Mouse (Mus musculus) MEL (cell line): ENCODE results near the gene Fndc3a. TPM values are rescaled to one million over a fixed set of nuclear protein-coding genes. Genes with fewer than 3 reads are reported as not detected.

Source experiments
- DNase-seq: peaks from one replicate; pipeline ENCODE4 v3.0.0; 2011; ENCODE audit warnings: low read depth, low spot score
- H3K27ac ChIP-seq: 2 replicates; pipeline ENCODE4 v1.5.1; 2012; ENCODE audit warnings: low read depth, mild to moderate bottlenecking, control low read depth, low read length, moderate library complexity; ENCODE audit not compliant: control insufficient read depth
- H3K27me3 ChIP-seq, 2 experiments: fragments of 150-350 bp in 1 of 2; sonication (generic) in 1 of 2; 2 replicates each; pipeline ENCODE4 v1.6.1; 2012; ENCODE audit warnings: low read length in 2 of 2, mild to moderate bottlenecking in 2 of 2, improper control_type of control experiment in 1 of 2, moderate library complexity in 1 of 2; ENCODE audit not compliant: insufficient read depth in 2 of 2, control insufficient read depth in 1 of 2
- H3K36me3 ChIP-seq, 2 experiments: 2 replicates each; pipeline ENCODE4 v1.6.1; 2012 to 2014; ENCODE audit warnings: low read length in 2 of 2, improper control_type of control experiment in 1 of 2, inconsistent platforms in 1 of 2, mild to moderate bottlenecking in 1 of 2; ENCODE audit not compliant: insufficient read depth in 2 of 2, control insufficient read depth in 1 of 2
- H3K4me1 ChIP-seq, 2 experiments: fragments of 150-350 bp in 1 of 2; sonication (generic) in 1 of 2; 2 replicates each; pipeline ENCODE4 v1.6.1; 2012; ENCODE audit warnings: low read length in 2 of 2, improper control_type of control experiment in 1 of 2, mild to moderate bottlenecking in 1 of 2; ENCODE audit not compliant: insufficient read depth in 2 of 2, control insufficient read depth in 1 of 2
- H3K4me3 ChIP-seq, 2 experiments: fragments of 150-350 bp in 1 of 2; sonication (generic) in 1 of 2; 2 replicates each; pipeline ENCODE4 v1.5.1; 2012; ENCODE audit warnings: low read depth in 2 of 2, low read length in 2 of 2, mild to moderate bottlenecking in 2 of 2, moderate library complexity in 2 of 2, control low read depth in 1 of 2, improper control_type of control experiment in 1 of 2; ENCODE audit not compliant: control insufficient read depth in 1 of 2, insufficient read depth in 1 of 2
- H3K79me2 ChIP-seq: 2 replicates; pipeline ENCODE4 v1.6.1; 2012; ENCODE audit warnings: mild to moderate bottlenecking, low read length, moderate library complexity; ENCODE audit not compliant: control insufficient read depth, poor library complexity, insufficient read depth
- H3K9ac ChIP-seq: 2 replicates; pipeline ENCODE4 v1.6.1; 2012; ENCODE audit warnings: low read depth, mild to moderate bottlenecking, control low read depth, low read length, moderate library complexity; ENCODE audit not compliant: control insufficient read depth, poor library complexity, severe bottlenecking
- H3K9me3 ChIP-seq: fragments of 150-350 bp; sonication (generic); replicated peaks from 2 replicates; pipeline ENCODE4 v1.6.1; 2012; ENCODE audit warnings: mild to moderate bottlenecking, low read length, improper control_type of control experiment, moderate library complexity; ENCODE audit not compliant: insufficient read depth
- CHD2 ChIP-seq: IDR thresholded peaks from 2 replicates; pipeline ENCODE4 v1.6.1; 2011; ENCODE audit warnings: low read length, improper control_type of control experiment
- CTCF ChIP-seq, 3 experiments: IDR thresholded peaks in 2 of 3; conservative IDR thresholded peaks in 1 of 3; 2 replicates each; pipeline ENCODE4 v1.5.1; 2011 to 2012; ENCODE audit warnings: low read length in 3 of 3, low read depth in 2 of 3, mild to moderate bottlenecking in 2 of 3, improper control_type of control experiment in 1 of 3, inconsistent platforms in 1 of 3, mixed read lengths in 1 of 3, moderate library complexity in 1 of 3; ENCODE audit not compliant: control insufficient read depth in 1 of 3, insufficient read depth in 1 of 3, poor library complexity in 1 of 3, severe bottlenecking in 1 of 3
- E2F4 ChIP-seq: IDR thresholded peaks from 2 replicates; pipeline ENCODE4 v1.6.1; 2011; ENCODE audit warnings: low read depth, low read length, improper control_type of control experiment, borderline replicate concordance
- ETS1 ChIP-seq: IDR thresholded peaks from 2 replicates; pipeline ENCODE4 v1.6.1; 2012; ENCODE audit warnings: low read depth, mild to moderate bottlenecking, inconsistent platforms, low read length, improper control_type of control experiment, moderate library complexity
- HCFC1 ChIP-seq: IDR thresholded peaks from 2 replicates; pipeline ENCODE4 v1.6.1; 2012; ENCODE audit warnings: low read depth, mild to moderate bottlenecking, inconsistent platforms, low read length, improper control_type of control experiment, moderate library complexity
- KAT2A ChIP-seq: conservative IDR thresholded peaks from 2 replicates; pipeline ENCODE4 v1.6.1; 2012; ENCODE audit warnings: low read depth, low read length, improper control_type of control experiment, inconsistent platforms
- MXI1 ChIP-seq: IDR thresholded peaks from 2 replicates; pipeline ENCODE4 v1.6.1; 2011; ENCODE audit warnings: mild to moderate bottlenecking, low read depth, low read length, improper control_type of control experiment
- NRF1 ChIP-seq: IDR thresholded peaks from 2 replicates; pipeline ENCODE4 v1.6.1; 2014; ENCODE audit warnings: low read depth, mild to moderate bottlenecking, inconsistent platforms, low read length, improper control_type of control experiment, moderate library complexity; ENCODE audit not compliant: poor library complexity, insufficient read depth, severe bottlenecking
- POLR2AphosphoS5 ChIP-seq: IDR thresholded peaks from 2 replicates; pipeline ENCODE4 v1.6.1; 2012; ENCODE audit warnings: low read depth, borderline replicate concordance, mild to moderate bottlenecking, inconsistent platforms, low read length, moderate library complexity, mixed read lengths
- RCOR1 ChIP-seq: IDR thresholded peaks from 2 replicates; pipeline ENCODE4 v1.6.1; 2012; ENCODE audit warnings: low read depth, mild to moderate bottlenecking, inconsistent platforms, low read length, improper control_type of control experiment
- TAL1 ChIP-seq: IDR thresholded peaks from 2 replicates; pipeline ENCODE4 v1.6.1; 2012; ENCODE audit warnings: mild to moderate bottlenecking, inconsistent platforms, low read length, moderate library complexity, mixed read lengths
- TBP ChIP-seq: IDR thresholded peaks from 2 replicates; pipeline ENCODE4 v1.8.0; 2011; ENCODE audit warnings: low read depth, low read length, improper control_type of control experiment
- TCF12 ChIP-seq: IDR thresholded peaks from 2 replicates; pipeline ENCODE4 v1.6.1; 2014; ENCODE audit warnings: low read depth, mild to moderate bottlenecking, inconsistent platforms, low read length, improper control_type of control experiment, moderate library complexity
- UBTF ChIP-seq: IDR thresholded peaks from 2 replicates; pipeline ENCODE4 v1.6.1; 2012; ENCODE audit warnings: low read depth, mild to moderate bottlenecking, inconsistent platforms, low read length, improper control_type of control experiment, moderate library complexity, borderline replicate concordance; ENCODE audit not compliant: insufficient read depth
- USF1 ChIP-seq: IDR thresholded peaks from 2 replicates; pipeline ENCODE4 v1.6.1; 2014; ENCODE audit warnings: low read depth, mild to moderate bottlenecking, inconsistent platforms, low read length, improper control_type of control experiment, moderate library complexity
- ZKSCAN1 ChIP-seq: IDR thresholded peaks from 2 replicates; pipeline ENCODE4 v1.6.1; 2012; ENCODE audit warnings: low read depth, mild to moderate bottlenecking, inconsistent platforms, low read length, improper control_type of control experiment, moderate library complexity
- polyA plus RNA-seq, 2 experiments: library from polyadenylated mRNA; stranded (reverse) in 1 of 2; unstranded in 1 of 2; fragments of >175 nt in 1 of 2; fragments of >200 nt in 1 of 2; gene quantifications; 2 replicates each; pipeline versions ENCODE4 v1.2.1 to v1.2.4; 2012; ENCODE audit warnings: low replicate concordance in 2 of 2, low read depth in 1 of 2; ENCODE audit not compliant: insufficient read length in 2 of 2, insufficient read depth in 1 of 2, missing spikeins in 1 of 2
- total RNA-seq: library from RNA; depleted of rRNA; stranded (reverse); fragments of 300-350 nt; gene quantifications from 2 replicates; pipeline ENCODE4 v1.2.3, GENCODE M21; 2012

The Fndc3a gene
- total and polyA plus RNA-seq, 3 experiments, result 4.2 to 9.0 TPM; not detected in 1

DNA sequence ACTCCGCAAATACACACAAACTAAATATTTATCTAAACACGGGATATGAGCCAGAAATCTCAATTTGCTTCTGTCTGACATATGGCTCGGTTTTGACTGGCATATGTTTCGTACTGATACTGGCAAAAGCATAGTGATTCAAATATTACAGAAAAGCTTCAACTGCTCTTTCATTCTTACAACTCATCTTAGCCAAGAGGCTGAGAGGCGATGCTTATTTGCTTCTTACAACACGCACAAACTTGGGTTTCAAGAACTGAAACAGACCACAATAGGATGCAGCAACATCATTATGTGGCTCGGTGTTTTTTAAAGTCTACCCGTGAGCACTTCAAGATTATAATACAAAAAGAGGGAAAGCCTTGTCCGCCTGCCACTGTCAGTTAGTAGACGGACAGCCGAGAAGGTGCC, 1.2 kb downstream of the Fndc3a start:
- no peaks in the 10 kb centered on the region for H3K9me3 ChIP-seq
- peak; percentile 36 for DNase-seq
- H3K27ac ChIP-seq, result no peak overlapping the region
- H3K9ac ChIP-seq, result no peak overlapping the region
- peaks cover 0 to 2% of the 10 kb centered on the region in 2 experiments; a peak in 1 of 4 replicates for H3K4me1 ChIP-seq
- H3K36me3 ChIP-seq, result peaks cover 0 to 2% of the 10 kb centered on the region in 2 experiments; a peak in 1 of 4 replicates
- peak overlapping the region; percentile 71 to 89 for H3K4me3 ChIP-seq
- no peaks in the 10 kb centered on the region for H3K27me3 ChIP-seq
- TF ChIP-seq CTCF (IDR thresholded peaks at IDR 0.05 in 2 of 3, conservative IDR thresholded peaks at IDR 0.05 in 1 of 3; ENCODE audit: control insufficient read depth in 1 of 3, insufficient read depth in 1 of 3, low read depth in 2 of 3, low read length in 3 of 3, poor library complexity in 1 of 3, severe bottlenecking in 1 of 3) (no peak), TCF12 (peak; percentile 17; the same call in 1 of the 2 replicates), HCFC1 (no peak), RCOR1 (peak; percentile 35; the same call in 1 of the 2 replicates), ETS1 (peak; percentile 31; the same call in 1 of the 2 replicates)
- peaks cover 8% of the 10 kb centered on the region for H3K79me2 ChIP-seq

DNA sequence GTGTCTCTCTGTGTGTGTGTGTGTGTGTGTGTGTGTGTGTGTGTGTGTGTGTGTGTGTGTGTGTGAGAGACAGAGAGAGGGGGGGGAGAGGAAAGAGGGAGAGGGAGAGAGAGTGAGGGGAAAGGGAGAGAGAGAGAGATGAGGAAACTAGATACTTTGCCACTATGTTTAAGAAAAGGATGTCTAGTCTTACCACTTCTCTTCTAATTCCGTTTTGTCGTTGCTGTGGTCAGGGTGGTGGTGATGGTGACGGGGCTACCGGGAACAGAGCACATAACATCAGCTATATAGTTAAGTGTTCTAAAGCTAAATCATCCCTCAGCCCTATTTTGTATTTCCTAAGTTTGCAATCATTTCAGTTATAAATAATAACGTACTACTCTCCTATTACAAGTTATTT, 9.7 kb downstream of the Fndc3a start:
- Histone ChIP-seq H3K79me2 (no peaks in the 10 kb centered on the region), H3K9me3 (no peaks in the 10 kb centered on the region), H3K36me3 (no peaks in the 10 kb centered on the region; a peak in 1 of 4 replicates), H3K27ac (no peak overlapping the region), H3K27me3 (no peaks in the 10 kb centered on the region), H3K4me1 (no peaks in the 10 kb centered on the region), H3K4me3 (no peak overlapping the region), H3K9ac (no peak overlapping the region)
- no peak for DNase-seq
- no peak for TF ChIP-seq UBTF
- no peak for TF ChIP-seq TBP
- TF ChIP-seq TAL1, result no peak
- no peak for TF ChIP-seq TCF12
- no peak for TF ChIP-seq HCFC1
- no peak for TF ChIP-seq KAT2A
- TF ChIP-seq CTCF (IDR thresholded peaks at IDR 0.05 in 2 of 3, conservative IDR thresholded peaks at IDR 0.05 in 1 of 3; ENCODE audit: control insufficient read depth in 1 of 3, insufficient read depth in 1 of 3, low read depth in 2 of 3, low read length in 3 of 3, poor library complexity in 1 of 3, severe bottlenecking in 1 of 3), result no peak
- TF ChIP-seq CHD2, result no peak
- no peak for TF ChIP-seq ZKSCAN1
- TF ChIP-seq MXI1, result no peak

DNA sequence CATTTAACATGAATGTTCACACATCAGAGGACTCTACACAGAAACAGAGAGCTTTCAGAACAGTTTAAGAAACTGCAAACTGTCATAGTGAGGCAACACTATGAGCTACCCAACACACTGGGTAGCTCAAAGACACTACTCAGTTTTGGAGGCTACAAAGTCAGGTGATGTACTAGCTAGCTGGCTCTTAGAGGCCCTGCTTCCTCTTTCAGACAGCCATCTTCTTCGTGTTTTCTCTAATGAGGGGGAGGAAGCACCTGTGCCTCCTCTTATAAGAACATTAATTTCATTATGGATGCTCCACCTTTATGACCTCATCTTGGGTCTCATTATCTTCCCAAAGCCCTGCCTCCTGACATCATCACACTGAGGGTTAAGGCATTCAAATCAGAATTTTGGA, 18.4 kb downstream of the Fndc3a start:
- no peak overlapping the region for H3K9ac ChIP-seq

More for the DNA sequence above, 18.4 kb downstream of the Fndc3a start:
- TF ChIP-seq POLR2AphosphoS5 (no peak), USF1 (peak; percentile 39; the same call in 1 of the 2 replicates), E2F4 (no peak), NRF1 (no peak)
- peaks cover 0 to 2% of the 10 kb centered on the region in 2 experiments; a peak in 1 of 4 replicates for H3K36me3 ChIP-seq
- H3K4me1 ChIP-seq, result peaks cover 2% of the 10 kb centered on the region in 2 experiments
- H3K79me2 ChIP-seq, result no peaks in the 10 kb centered on the region
- DNase-seq, result peak; percentile 21
- H3K27ac ChIP-seq, result no peak overlapping the region
- no peak overlapping the region for H3K4me3 ChIP-seq
- no peaks in the 10 kb centered on the region for H3K9me3 ChIP-seq
- no peaks in the 10 kb centered on the region for H3K27me3 ChIP-seq
